Mouse (Mus musculus): Measurements from ENCODE around the gene 4931429L15Rik. TPM values are rescaled to one million over a fixed set of nuclear protein-coding genes. Genes with fewer than 3 reads are reported as not detected.

Gene 4931429L15Rik
- not detected for total RNA-seq (2023)

GRCm38 (mm10) chr9:46319886-46320285 lies at the start of gene 4931429L15Rik:
4931429L15Rik (minus strand) TSS chr9:46319986.

GRCm38 (mm10) chr9:46282631-46283436 lies 37.0 kb downstream of the 4931429L15Rik start, which contains the start of gene Bud13:
Bud13 (plus strand) TSS chr9:46283008.

GRCm38 (mm10) chr9:46272677-46273454 lies 46.9 kb downstream of the 4931429L15Rik start, which contains the start of gene Zpr1:
Zpr1 (plus strand) TSS chr9:46273064.

GRCm38 (mm10) chr9:46268343-46268873 lies 51.4 kb downstream of the 4931429L15Rik start, which contains the start of gene Apoa5:
Apoa5 (plus strand) TSS chr9:46268633.

Other genes with a start within 250 kb of the 4931429L15Rik start
- gene Apoa1, start 91.4 kb downstream of the 4931429L15Rik start, total RNA-seq (2023): not detected
- gene Apoc3, start 84.3 kb downstream of the 4931429L15Rik start, total RNA-seq (2023): not detected
- gene Apoa4, start 79.3 kb downstream of the 4931429L15Rik start, total RNA-seq (2023): not detected
- gene Apoa5, start 51.4 kb downstream of the 4931429L15Rik start, total RNA-seq (2023): not detected
- 10 to 100 TPM; 24.6 to 25.6 TPM for gene Zpr1, start 46.9 kb downstream of the 4931429L15Rik start, total RNA-seq (2023)
- 10 to 100 TPM; 14.3 to 15.4 TPM for gene Bud13, start 37.0 kb downstream of the 4931429L15Rik start, total RNA-seq (2023)

All from neutrophil, adult 83 days (primary cell).